Mouse (Mus musculus): Measurements from ENCODE around the gene Fpr2. TPM values are rescaled to one million over a fixed set of nuclear protein-coding genes. Genes with fewer than 3 reads are reported as not detected.
"Not testable (repeated sequence)": the region's sequence is repeated elsewhere in the genome, so short reads cannot be mapped to it uniquely, and the experiment has no call there.

The Fpr2 gene
- polyA plus RNA-seq, 1 experiment from 2014 or later, result 0.68 TPM

- 51% methylated on average over 1 of the region's 1 CpGs for WGBS
- Histone ChIP-seq H3K4me1 (no peaks in the 10 kb centered on the region), H3K36me3 (no peaks in the 10 kb centered on the region), H3K27me3 (no peaks in the 10 kb centered on the region), H3K27ac (replicated peaks) (no peak within 1 kb of the TSS), H3K9ac (no peak within 1 kb of the TSS), H3K4me2 (replicated peaks) (no peak within 1 kb of the TSS), H3K9me3 (replicated peaks) (no peaks in the 10 kb centered on the region), H3K4me3 (replicated peaks) (no peak within 1 kb of the TSS)
- ATAC-seq (ENCODE audit: insufficient number of reproducible peaks, low FRiP score, low TSS enrichment, low read depth), result no peak
Observed at GRCm38 (mm10) chr17:17883840-17884239, 3.8 kb upstream of the Fpr2 start, which contains the start of gene Fpr1. Gene Fpr1, minus strand, starts transcription at chr17:17883940.

GRCm38 (mm10) chr17:17889732-17890425 is 2.3 kb downstream of the Fpr2 start:
- WGBS, result 74% methylated on average over 2 of the region's 2 CpGs
- Histone ChIP-seq H3K27me3 (no peaks in the 10 kb centered on the region), H3K9ac (no peak overlapping the region)

GRCm38 (mm10) chr17:17896039-17896438 is 8.4 kb downstream of the Fpr2 start:
- Histone ChIP-seq H3K27ac (replicated peaks) (no peak overlapping the region), H3K9me3 (replicated peaks) (no peaks in the 10 kb centered on the region), H3K4me3 (replicated peaks) (no peak overlapping the region), H3K36me3 (no peaks in the 10 kb centered on the region), H3K9ac (no peak overlapping the region), H3K27me3 (no peaks in the 10 kb centered on the region), H3K4me1 (no peaks in the 10 kb centered on the region), H3K4me2 (replicated peaks) (no peak overlapping the region)
- ATAC-seq (ENCODE audit: insufficient number of reproducible peaks, low FRiP score, low TSS enrichment, low read depth), result no peak
- 0% methylated on average over 4 of the region's 4 CpGs for WGBS

More at GRCm38 (mm10) chr17:17889732-17890425, 2.3 kb downstream of the Fpr2 start:
- H3K4me3 ChIP-seq (replicated peaks), result no peak overlapping the region
- no peaks in the 10 kb centered on the region for H3K4me1 ChIP-seq
- H3K9me3 ChIP-seq (replicated peaks), result no peaks in the 10 kb centered on the region
- H3K36me3 ChIP-seq, result no peaks in the 10 kb centered on the region
- ATAC-seq (ENCODE audit: insufficient number of reproducible peaks, low FRiP score, low TSS enrichment, low read depth), result no peak
- no peak overlapping the region for H3K27ac ChIP-seq (replicated peaks)
- H3K4me2 ChIP-seq (replicated peaks), result no peak overlapping the region

- H3K4me3 ChIP-seq (replicated peaks), result no peak overlapping the region
- ATAC-seq (ENCODE audit: insufficient number of reproducible peaks, low FRiP score, low TSS enrichment, low read depth), result no peak
- no peak overlapping the region for H3K4me2 ChIP-seq (replicated peaks)
- H3K36me3 ChIP-seq, result no peaks in the 10 kb centered on the region
- H3K27me3 ChIP-seq, result no peaks in the 10 kb centered on the region
- no peaks in the 10 kb centered on the region for H3K4me1 ChIP-seq
- 75% methylated on average over 2 of the region's 2 CpGs for WGBS
- H3K9ac ChIP-seq, result no peak overlapping the region
- no peak overlapping the region for H3K27ac ChIP-seq (replicated peaks)
- no peaks in the 10 kb centered on the region for H3K9me3 ChIP-seq (replicated peaks)
Observed at GRCm38 (mm10) chr17:17899268-17899667, 11.6 kb downstream of the Fpr2 start.

- H3K4me1 ChIP-seq, result no peaks in the 10 kb centered on the region
- 92% methylated on average over 1 of the region's 1 CpGs for WGBS
Observed at GRCm38 (mm10) chr17:17900768-17901167, 13.1 kb downstream of the Fpr2 start.

GRCm38 (mm10) chr17:17909636-17910421 is 22.2 kb downstream of the Fpr2 start:
- H3K27ac ChIP-seq (replicated peaks), result no peak overlapping the region
- peak; percentile 95 for ATAC-seq (ENCODE audit: insufficient number of reproducible peaks, low FRiP score, low TSS enrichment, low read depth)
- 19% methylated on average over 51 of the region's 51 CpGs for WGBS
- peak overlapping the region; percentile 72 for H3K4me2 ChIP-seq (replicated peaks)
- H3K4me1 ChIP-seq, result no peaks in the 10 kb centered on the region
- H3K4me3 ChIP-seq (replicated peaks), result peak overlapping the region; percentile 53
- H3K36me3 ChIP-seq, result no peaks in the 10 kb centered on the region
- H3K9ac ChIP-seq, result peak overlapping the region; percentile 64
- no peaks in the 10 kb centered on the region for H3K27me3 ChIP-seq
- no peaks in the 10 kb centered on the region for H3K9me3 ChIP-seq (replicated peaks)

More at GRCm38 (mm10) chr17:17900768-17901167, 13.1 kb downstream of the Fpr2 start:
- Histone ChIP-seq H3K36me3 (no peaks in the 10 kb centered on the region), H3K9me3 (replicated peaks) (no peaks in the 10 kb centered on the region), H3K4me2 (replicated peaks) (no peak overlapping the region), H3K4me3 (replicated peaks) (no peak overlapping the region), H3K27ac (replicated peaks) (no peak overlapping the region), H3K27me3 (no peaks in the 10 kb centered on the region), H3K9ac (no peak overlapping the region)
- no peak for ATAC-seq (ENCODE audit: insufficient number of reproducible peaks, low FRiP score, low TSS enrichment, low read depth)

GRCm38 (mm10) chr17:17912618-17913017 is 25.0 kb downstream of the Fpr2 start:
- not testable (repeated sequence) for H3K27ac ChIP-seq (replicated peaks); H3K9me3 ChIP-seq (replicated peaks); H3K4me2 ChIP-seq (replicated peaks); H3K4me3 ChIP-seq (replicated peaks); H3K27me3 ChIP-seq; H3K4me1 ChIP-seq; ATAC-seq (ENCODE audit: insufficient number of reproducible peaks, low FRiP score, low TSS enrichment, low read depth); H3K9ac ChIP-seq; H3K36me3 ChIP-seq
- WGBS, result 79% methylated on average over 8 of the region's 8 CpGs

GRCm38 (mm10) chr17:17917376-17917775 is 29.8 kb downstream of the Fpr2 start:
- Histone ChIP-seq H3K9me3 (replicated peaks) (no peaks in the 10 kb centered on the region), H3K27ac (replicated peaks) (no peak overlapping the region), H3K36me3 (no peaks in the 10 kb centered on the region), H3K4me2 (replicated peaks) (no peak overlapping the region), H3K4me1 (no peaks in the 10 kb centered on the region), H3K9ac (no peak overlapping the region), H3K4me3 (replicated peaks) (no peak overlapping the region), H3K27me3 (no peaks in the 10 kb centered on the region)
- 96% methylated on average over 1 of the region's 1 CpGs for WGBS
- ATAC-seq (ENCODE audit: insufficient number of reproducible peaks, low FRiP score, low TSS enrichment, low read depth), result no peak

GRCm38 (mm10) chr17:17917782-17918181 is 30.2 kb downstream of the Fpr2 start:
- H3K4me2 ChIP-seq (replicated peaks), result no peak overlapping the region
- ATAC-seq (ENCODE audit: insufficient number of reproducible peaks, low FRiP score, low TSS enrichment, low read depth), result no peak

More at GRCm38 (mm10) chr17:17917782-17918181, 30.2 kb downstream of the Fpr2 start:
- no peak overlapping the region for H3K27ac ChIP-seq (replicated peaks)
- no peaks in the 10 kb centered on the region for H3K36me3 ChIP-seq
- no peaks in the 10 kb centered on the region for H3K9me3 ChIP-seq (replicated peaks)
- H3K27me3 ChIP-seq, result no peaks in the 10 kb centered on the region
- no peaks in the 10 kb centered on the region for H3K4me1 ChIP-seq
- no peak overlapping the region for H3K4me3 ChIP-seq (replicated peaks)
- H3K9ac ChIP-seq, result no peak overlapping the region
